Mouse (Mus musculus) small intestine, adult 2 months (tissue): ENCODE results near the gene Bmp8a. TPM values are rescaled to one million over a fixed set of nuclear protein-coding genes. Genes with fewer than 3 reads are reported as not detected.
"Not testable (repeated sequence)": the region's sequence is repeated elsewhere in the genome, so short reads cannot be mapped to it uniquely, and the experiment has no call there.

Source experiments
- H3K27ac ChIP-seq: fragments of 200-500 bp; 2 replicates; pipeline ENCODE4 v1.5.1; 2012; ENCODE audit warnings: low read depth, low read length, control low read depth, inconsistent platforms; ENCODE audit not compliant: insufficient read depth
- H3K27me3 ChIP-seq: fragments of 200-500 bp; 2 replicates; pipeline ENCODE4 v1.6.1; 2012; ENCODE audit warnings: mild to moderate bottlenecking, moderate library complexity, low read length, inconsistent platforms; ENCODE audit not compliant: control insufficient read depth, insufficient read depth
- H3K36me3 ChIP-seq: fragments of 200-500 bp; 2 replicates; pipeline ENCODE4 v1.6.1; 2012; ENCODE audit warnings: mild to moderate bottlenecking, low read length, control low read depth, inconsistent platforms; ENCODE audit not compliant: control insufficient read depth, insufficient read depth
- H3K4me1 ChIP-seq: fragments of 200-500 bp; 2 replicates; pipeline ENCODE4 v1.6.1; 2012; ENCODE audit warnings: low read length, inconsistent platforms, mixed read lengths; ENCODE audit not compliant: control insufficient read depth, insufficient read depth, insufficient read length
- H3K4me3 ChIP-seq: fragments of 200-500 bp; 2 replicates; pipeline ENCODE4 v1.5.1; 2012; ENCODE audit warnings: low read depth, mild to moderate bottlenecking, control low read depth, inconsistent platforms, low read length, moderate library complexity
- CTCF ChIP-seq: fragments of 200-500 bp; IDR thresholded peaks from 2 replicates; pipeline ENCODE4 v1.5.1; 2012; ENCODE audit warnings: low read depth, mild to moderate bottlenecking, control low read depth, inconsistent platforms, low read length, moderate library complexity, mixed read lengths; ENCODE audit not compliant: insufficient replicate concordance, insufficient read length; ENCODE audit errors: extremely low read depth
- POLR2A ChIP-seq: fragments of 200-500 bp; IDR thresholded peaks from 2 replicates; pipeline ENCODE4 v1.6.1; 2012; ENCODE audit warnings: low read depth, mild to moderate bottlenecking, control low read depth, inconsistent platforms, low read length, moderate library complexity
- whole genome bisulfite sequencing: fragments of 180-500 bp; shearing (Covaris S2); methylation state at CpG from one replicate; pipeline ENCODE4 v1.1.7; 2018; 5-methylcytosine and 5-hydroxymethylcytosine counted together
- polyA plus RNA-seq: library from polyadenylated mRNA; depleted of rRNA; stranded (reverse); fragments of >200 nt; gene quantifications from 2 replicates; pipeline ENCODE4 v1.2.3, GENCODE M21; 2012

Bmp8a gene
- polyA plus RNA-seq, 1 experiment = 72.2 TPM

DNA sequence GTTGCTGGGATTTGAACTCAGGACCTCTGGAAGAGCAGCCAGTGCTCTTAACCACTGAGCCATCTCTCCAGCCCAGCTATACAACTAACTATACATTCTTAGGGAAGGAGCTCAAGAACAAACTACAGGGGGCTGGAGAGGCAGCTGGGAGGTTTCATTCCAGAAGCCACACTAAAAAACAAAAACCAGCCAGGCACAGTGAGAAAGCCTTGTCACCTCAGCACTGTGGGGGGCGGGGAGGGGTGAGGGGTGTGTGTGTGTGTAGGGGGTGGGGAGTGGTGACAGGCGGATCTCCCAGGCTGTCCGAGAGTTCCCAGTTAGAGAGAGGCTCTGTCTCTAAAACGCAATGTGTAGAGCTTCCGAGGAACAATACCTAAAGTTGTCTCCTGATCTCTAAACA is 11.7 kb downstream of the Bmp8a start:
- Histone ChIP-seq H3K27ac (no peak overlapping the region), H3K4me3 (no peak overlapping the region), H3K36me3 (no peaks in the 10 kb centered on the region), H3K4me1 (no peaks in the 10 kb centered on the region), H3K27me3 (no peaks in the 10 kb centered on the region)
- TF ChIP-seq CTCF (no peak), POLR2A (no peak)
- WGBS = 69% methylated on average over 5 of the region's 5 CpGs

DNA sequence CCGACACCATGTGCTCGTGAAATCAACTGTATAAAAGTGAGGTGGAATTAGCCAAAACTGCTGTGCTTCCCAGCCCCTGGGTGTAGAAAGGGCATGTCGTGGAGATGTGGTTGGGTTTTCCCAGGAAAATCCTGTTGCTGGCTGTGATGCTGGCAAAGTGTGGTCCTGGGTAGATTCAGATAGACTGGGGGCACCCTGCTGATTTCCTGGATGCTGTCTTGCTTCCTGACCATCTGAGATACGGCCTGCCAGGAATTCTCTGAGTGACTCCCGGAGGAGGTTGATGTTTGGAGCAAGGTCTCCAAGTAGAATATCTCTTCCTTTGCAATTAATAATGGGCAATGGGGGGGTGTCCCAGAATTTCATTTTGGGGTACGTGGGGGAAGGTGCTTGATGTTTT is 14.1 kb downstream of the Bmp8a start:
- 73% methylated on average over 6 of the region's 6 CpGs for WGBS
- Histone ChIP-seq H3K36me3 (no peaks in the 10 kb centered on the region), H3K4me1 (no peaks in the 10 kb centered on the region), H3K4me3 (no peak overlapping the region), H3K27me3 (no peaks in the 10 kb centered on the region), H3K27ac (no peak overlapping the region)
- no peak for TF ChIP-seq POLR2A
- TF ChIP-seq CTCF = no peak

DNA sequence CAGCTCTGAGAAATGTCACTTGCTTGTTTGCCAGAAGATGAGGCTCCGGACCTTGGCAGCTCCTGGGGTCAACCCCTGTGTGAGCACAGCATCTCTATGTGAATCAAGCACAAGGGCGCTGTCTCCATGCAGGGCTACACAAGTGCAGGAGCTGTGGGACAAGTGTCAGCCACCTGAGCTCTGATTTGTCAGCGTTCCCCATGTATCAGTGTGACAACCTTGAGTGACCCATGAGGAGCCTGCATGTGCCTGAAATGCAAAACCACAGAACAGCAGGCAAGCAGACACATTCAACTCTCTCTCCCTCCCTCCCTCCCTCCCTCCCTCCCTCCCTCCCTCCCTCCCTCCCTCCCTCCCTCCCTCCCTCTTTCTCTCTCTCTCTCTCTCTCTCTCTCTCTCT is 15.4 kb downstream of the Bmp8a start:
- H3K36me3 ChIP-seq = no peaks in the 10 kb centered on the region
- TF ChIP-seq POLR2A = no peak
- TF ChIP-seq CTCF = no peak
- H3K27me3 ChIP-seq = peaks cover 5% of the 10 kb centered on the region
- no peak overlapping the region for H3K4me3 ChIP-seq
- H3K4me1 ChIP-seq = no peaks in the 10 kb centered on the region
- WGBS = 63% methylated on average over 3 of the region's 3 CpGs
- no peak overlapping the region for H3K27ac ChIP-seq

DNA sequence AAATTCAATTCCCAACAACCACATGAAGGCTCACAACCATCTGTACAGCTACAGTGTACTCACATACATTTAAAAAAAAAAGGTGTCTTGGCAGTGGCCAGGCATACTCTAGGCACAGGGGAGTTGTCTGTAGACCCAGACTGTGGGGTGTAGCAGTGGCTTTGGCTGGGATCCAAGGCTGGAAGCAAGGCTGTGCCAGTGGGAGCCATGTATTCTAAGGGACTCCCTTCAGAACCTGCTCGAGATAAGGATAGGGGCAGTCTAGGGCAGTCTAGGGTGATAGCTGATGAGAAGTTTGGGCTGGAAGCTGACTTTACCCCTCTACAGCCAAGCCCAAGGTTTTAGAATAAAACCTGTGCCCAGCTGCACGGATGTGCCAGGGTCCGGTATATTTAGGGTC is 17.0 kb downstream of the Bmp8a start:
- no peaks in the 10 kb centered on the region for H3K36me3 ChIP-seq
- H3K27ac ChIP-seq = no peak overlapping the region
- H3K4me3 ChIP-seq = no peak overlapping the region
- peaks cover 5% of the 10 kb centered on the region for H3K27me3 ChIP-seq
- H3K4me1 ChIP-seq = no peaks in the 10 kb centered on the region
- TF ChIP-seq POLR2A = no peak
- TF ChIP-seq CTCF = no peak
- 46% methylated on average over 3 of the region's 3 CpGs for WGBS

DNA sequence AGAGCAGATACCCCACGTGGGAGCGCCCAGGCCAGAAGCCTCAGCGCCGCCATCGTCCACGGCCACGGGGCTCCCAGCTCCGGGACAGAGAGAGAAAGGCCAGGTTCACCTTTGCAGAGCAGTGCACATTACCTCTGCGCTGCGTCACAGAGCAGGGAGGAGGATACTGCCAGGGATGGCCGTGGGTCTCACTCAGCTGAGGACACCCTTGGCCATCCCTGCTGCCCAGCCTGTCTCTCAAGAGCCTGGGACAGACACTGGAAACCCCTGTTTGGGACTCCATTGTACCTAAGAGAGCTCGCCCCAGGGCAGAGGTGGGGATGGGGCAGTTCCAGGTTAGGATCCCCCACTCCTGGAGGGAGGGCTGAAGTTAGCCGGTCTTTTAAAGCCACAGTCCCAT is 19.5 kb downstream of the Bmp8a start, which contains the start of gene Oxct2a:
Gene Oxct2a, minus strand, starts transcription at position 101 of the 400 bp plus-strand sequence.
- Histone ChIP-seq H3K27ac (no peak within 1 kb of the TSS), H3K27me3 (peaks cover 5% of the 10 kb centered on the region), H3K36me3 (no peaks in the 10 kb centered on the region), H3K4me3 (peak within 1 kb of the TSS; percentile 10), H3K4me1 (no peaks in the 10 kb centered on the region)
- WGBS = 12% methylated on average over 13 of the region's 13 CpGs
- TF ChIP-seq POLR2A (no peak), CTCF (no peak)

DNA sequence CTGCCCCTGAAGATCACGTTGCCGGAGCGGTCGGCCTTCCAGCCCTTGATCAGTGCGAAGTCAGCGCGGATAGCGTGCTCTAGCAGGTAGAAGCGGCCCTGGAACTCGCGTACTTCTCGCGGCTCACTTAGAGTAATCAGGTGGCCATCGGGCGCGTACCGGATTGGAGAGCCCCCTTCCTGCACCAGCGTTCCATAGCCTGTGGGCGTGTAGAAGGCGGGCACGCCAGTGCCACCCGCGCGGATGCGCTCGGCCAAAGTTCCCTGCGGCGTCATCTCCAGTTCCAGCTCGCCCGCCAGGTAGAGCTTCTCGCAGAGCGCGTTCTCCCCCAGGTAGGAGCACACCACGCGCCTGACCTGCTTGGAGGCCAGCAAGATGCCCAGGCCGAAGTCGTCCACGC is 20.1 kb downstream of the Bmp8a start:
- H3K4me1 ChIP-seq, H3K36me3 ChIP-seq, H3K27ac ChIP-seq, H3K27me3 ChIP-seq: not testable (repeated sequence)
- WGBS = 18% methylated on average over 29 of the region's 38 CpGs
- peak overlapping the region; percentile 2 for H3K4me3 ChIP-seq

DNA sequence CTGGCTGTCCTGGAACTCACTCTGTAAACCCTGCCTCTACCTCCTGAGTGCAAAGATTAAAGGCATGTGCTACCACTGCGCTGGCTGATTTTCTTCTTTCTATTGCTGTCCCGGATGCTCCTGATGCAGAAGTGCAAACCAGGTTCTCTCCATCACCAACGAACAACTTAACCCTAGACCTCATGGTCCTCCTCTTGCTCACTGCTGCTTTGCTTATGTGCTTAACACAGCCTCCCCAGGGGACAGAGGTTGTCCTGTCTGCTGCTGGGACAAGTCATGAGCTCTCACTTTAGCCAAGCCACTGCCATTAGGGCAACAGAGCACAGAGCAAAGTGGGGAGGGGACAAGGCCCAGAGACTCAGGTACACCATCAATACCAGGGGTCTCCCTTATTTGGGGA is 28.6 kb downstream of the Bmp8a start:
- Histone ChIP-seq H3K27me3 (no peaks in the 10 kb centered on the region), H3K4me1 (no peaks in the 10 kb centered on the region), H3K4me3 (no peak overlapping the region), H3K36me3 (no peaks in the 10 kb centered on the region), H3K27ac (no peak overlapping the region)
- TF ChIP-seq POLR2A = no peak
- TF ChIP-seq CTCF = no peak
- WGBS = 79% methylated on average over 3 of the region's 3 CpGs

DNA sequence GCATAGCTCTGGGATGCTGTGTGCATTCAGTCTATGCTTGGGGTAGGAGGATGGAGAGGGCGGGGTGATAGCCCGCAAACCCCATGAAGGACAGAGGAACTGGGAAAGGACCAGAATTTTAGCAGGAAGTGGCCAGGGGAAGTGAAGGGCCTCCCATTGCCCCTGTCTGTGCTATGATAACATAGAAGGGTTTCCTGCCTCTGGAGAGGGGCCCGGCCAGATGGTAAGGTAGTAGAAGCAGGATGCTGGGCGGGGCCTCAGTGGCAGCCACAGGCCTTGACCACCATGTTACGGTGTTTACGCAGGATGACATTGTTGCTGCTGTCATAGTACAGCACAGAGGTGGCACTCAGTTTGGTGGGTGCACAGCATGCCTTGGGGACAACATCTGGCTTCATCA is 30.0 kb downstream of the Bmp8a start:
- 81% methylated on average over 6 of the region's 6 CpGs for WGBS
- Histone ChIP-seq H3K4me3 (no peak overlapping the region), H3K4me1 (no peaks in the 10 kb centered on the region), H3K36me3 (no peaks in the 10 kb centered on the region), H3K27ac (no peak overlapping the region), H3K27me3 (no peaks in the 10 kb centered on the region)
- TF ChIP-seq POLR2A (no peak), CTCF (no peak)

DNA sequence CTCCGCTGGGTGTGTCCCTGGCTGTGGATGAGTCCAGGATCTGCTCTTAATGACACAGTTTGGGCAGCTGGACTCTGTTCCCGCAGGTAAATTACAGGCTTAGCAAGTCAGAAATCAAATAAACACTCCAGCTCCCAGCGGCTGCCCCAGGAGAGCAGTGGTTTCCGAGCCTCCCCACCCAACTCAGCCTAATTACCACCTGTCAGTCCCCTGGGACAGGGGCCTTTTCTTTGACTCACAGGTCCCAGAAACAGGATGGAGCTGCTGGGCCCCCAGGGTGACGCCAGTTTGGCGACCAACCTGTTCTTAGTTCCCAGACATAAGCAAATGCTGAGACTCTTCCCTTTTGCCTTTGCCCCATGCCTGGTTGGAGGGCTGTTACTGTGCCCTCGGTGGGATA is 31.2 kb downstream of the Bmp8a start:
- no peaks in the 10 kb centered on the region for H3K4me1 ChIP-seq
- 58% methylated on average over 7 of the region's 7 CpGs for WGBS
- TF ChIP-seq CTCF (no peak), POLR2A (no peak)
- no peak overlapping the region for H3K27ac ChIP-seq
- H3K4me3 ChIP-seq = no peak overlapping the region
- no peaks in the 10 kb centered on the region for H3K27me3 ChIP-seq
- no peaks in the 10 kb centered on the region for H3K36me3 ChIP-seq
